Mouse (Mus musculus): Measurements from ENCODE around the gene Oxct2a.

- no peak for TF ChIP-seq POLR2A (IDR thresholded peaks at IDR 0.05; ENCODE audit: control insufficient read depth, extremely low read depth, insufficient read depth, low read length, poor library complexity)
- TF ChIP-seq CTCF (IDR thresholded peaks at IDR 0.05; ENCODE audit: borderline replicate concordance, control insufficient read depth, extremely low read depth, insufficient read depth, low read length, poor library complexity) = no peak
Measured at GRCm38 (mm10) chr4:123298226-123298625, 25.2 kb downstream of the Oxct2a start.
